Mouse (Mus musculus): ENCODE results near the gene Akt1. TPM values are rescaled to one million over a fixed set of nuclear protein-coding genes. Genes with fewer than 3 reads are reported as not detected.

Gene Akt1
- total RNA-seq, 2 experiments from 2014 or later = 50.9 to 59.3 TPM

- Histone ChIP-seq H3K27ac (no peak overlapping the region), H3K4me3 (no peak overlapping the region)
- intact Hi-C loops (cut with DNase I) = loop anchor here (10.0 kb wide), 1 partner anchor 173 kb away; the partner anchor contains the start of gene Cdca4
- TF ChIP-seq CTCF (IDR thresholded peaks at IDR 0.05) = no peak
- DNase-seq = no peak
These were observed 22.8 kb downstream of the Akt1 start for GRCm38 (mm10) chr12:112651778-112652439.

GRCm38 (mm10) chr12:112648081-112648480 is 26.6 kb downstream of the Akt1 start:
- DNase-seq = no peak
- H3K4me3 ChIP-seq = no peak overlapping the region
- H3K27ac ChIP-seq = no peak overlapping the region
- intact Hi-C loops (cut with DNase I) = no loop called here
- TF ChIP-seq CTCF (IDR thresholded peaks at IDR 0.05) = no peak

DNA sequence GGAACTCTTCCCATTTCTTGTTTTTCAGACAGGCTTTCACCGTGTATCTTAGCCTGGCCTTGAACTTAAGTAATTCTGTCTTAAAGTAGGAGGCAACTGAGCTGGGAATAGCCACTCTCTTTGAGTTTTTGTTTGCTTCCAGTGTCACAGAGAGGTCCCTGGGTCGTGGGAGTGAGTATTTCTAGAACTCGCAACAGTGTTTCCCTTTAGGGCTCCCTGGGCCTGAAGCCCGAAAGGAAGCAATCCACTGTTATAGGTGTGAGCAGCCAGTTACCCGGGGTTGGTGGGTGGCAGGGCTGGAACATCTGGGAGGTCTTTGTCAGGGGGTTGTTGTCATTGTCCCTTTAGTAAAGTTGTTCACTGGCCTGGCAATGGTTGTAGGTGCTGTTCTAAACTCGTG is 28.5 kb downstream of the Akt1 start:
- H3K27ac ChIP-seq = no peak overlapping the region
- intact Hi-C loops (cut with DNase I) = no loop called here
- DNase-seq = no peak
- TF ChIP-seq CTCF (IDR thresholded peaks at IDR 0.05) = no peak
- H3K4me3 ChIP-seq = no peak overlapping the region

- peak overlapping the region; percentile 94 for H3K4me3 ChIP-seq
- no peak for TF ChIP-seq CTCF (IDR thresholded peaks at IDR 0.05)
- peak overlapping the region; percentile 94 for H3K27ac ChIP-seq
- no peak for DNase-seq
- intact Hi-C loops (cut with DNase I) = no loop called here
These were observed 29.7 kb downstream of the Akt1 start for GRCm38 (mm10) chr12:112644855-112645506.

DNA sequence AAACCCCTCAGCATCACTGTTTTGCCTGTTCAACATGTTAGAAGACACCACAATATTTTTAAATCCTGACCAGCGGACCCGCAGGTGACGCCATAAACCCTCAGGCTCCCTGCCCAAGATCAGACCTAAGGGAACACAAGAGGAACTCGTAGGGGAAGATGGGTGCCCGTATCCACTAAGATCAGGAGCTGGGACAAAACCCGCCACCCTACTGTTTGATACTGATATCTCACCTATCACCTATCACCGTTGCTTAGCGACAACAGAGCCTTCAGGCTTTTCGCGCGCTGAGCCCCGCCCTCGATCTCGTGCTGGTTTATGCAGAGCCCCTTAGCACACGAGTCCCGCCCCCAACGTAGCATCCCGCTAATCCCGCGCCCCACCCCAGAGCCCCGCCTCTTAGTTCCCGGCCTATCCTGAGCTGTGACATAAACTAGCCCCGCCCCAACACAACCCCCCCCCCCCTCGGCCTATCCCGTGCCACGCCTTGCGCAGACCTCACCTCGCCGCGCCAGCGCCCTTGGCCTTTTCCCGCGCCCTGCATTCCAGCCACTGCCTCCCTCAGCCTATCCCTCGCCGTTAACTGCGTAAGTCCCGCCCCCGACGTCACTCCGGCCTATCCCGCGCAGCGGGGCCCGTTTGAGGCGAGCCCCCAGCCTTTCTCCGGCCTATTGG is 30.4 kb downstream of the Akt1 start, which contains the start of gene Siva1:
Siva1 (plus strand) TSS at position 500 of the 675 bp plus-strand sequence.
- peak; percentile 100 for DNase-seq
- intact Hi-C loops (cut with DNase I) = no loop called here
- no peak for TF ChIP-seq CTCF (IDR thresholded peaks at IDR 0.05)
- H3K4me3 ChIP-seq = peak within 1 kb of the TSS; percentile 94
- peak within 1 kb of the TSS; percentile 94 for H3K27ac ChIP-seq

DNA sequence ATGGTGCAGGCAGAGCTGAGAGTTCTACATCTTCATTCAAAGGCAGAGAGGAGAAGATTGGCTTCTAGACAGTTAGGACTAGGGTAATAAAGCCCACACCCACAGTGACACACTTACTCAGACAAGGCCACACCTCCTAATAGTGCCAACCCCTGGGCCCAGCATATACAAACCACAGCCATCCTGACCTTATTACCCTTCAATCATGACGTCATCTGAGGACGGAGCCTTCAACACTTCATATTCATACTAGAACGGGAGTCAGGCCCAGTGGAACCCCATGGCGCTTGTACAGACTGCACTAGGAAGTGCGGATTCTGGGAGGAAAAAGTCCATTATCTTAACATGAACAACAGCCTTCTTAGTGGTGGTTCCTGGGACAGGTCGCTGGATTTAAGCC is 31.6 kb downstream of the Akt1 start:
- intact Hi-C loops (cut with DNase I) = no loop called here
- no peak for TF ChIP-seq CTCF (IDR thresholded peaks at IDR 0.05)

GRCm38 (mm10) chr12:112639526-112639925 is 35.2 kb downstream of the Akt1 start:
- H3K4me3 ChIP-seq = no peak overlapping the region
- no peak for TF ChIP-seq CTCF (IDR thresholded peaks at IDR 0.05)
- peak overlapping the region; percentile 35; the same call in 1 of the 2 replicates for H3K27ac ChIP-seq
- intact Hi-C loops (cut with DNase I) = no loop called here
- DNase-seq = no peak

More for the DNA sequence above, 31.6 kb downstream of the Akt1 start:
- Histone ChIP-seq H3K27ac (peak overlapping the region; percentile 84; the same call in 1 of the 2 replicates), H3K4me3 (no peak overlapping the region)
- no peak for DNase-seq

DNA sequence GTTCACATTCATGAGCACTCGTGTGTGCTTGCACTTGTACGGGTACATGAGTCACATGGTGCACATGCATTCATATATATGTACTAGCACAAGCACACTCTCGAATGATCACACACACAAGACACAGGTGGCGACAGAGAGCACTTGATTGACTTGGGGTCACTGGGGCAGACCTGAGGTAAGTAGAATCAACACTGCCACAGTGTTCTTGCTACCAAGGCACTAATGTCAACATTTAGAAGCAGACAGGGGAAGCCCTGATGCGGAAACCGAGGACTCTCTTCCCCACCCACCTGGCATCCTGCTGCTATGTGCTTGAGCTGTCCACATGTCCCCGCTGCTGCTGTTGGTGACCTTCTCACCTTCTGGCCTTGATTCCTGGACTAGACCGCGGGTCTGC is 41.0 kb downstream of the Akt1 start:
- peak overlapping the region; percentile 99 for H3K27ac ChIP-seq
- no peak for DNase-seq
- no peak; the same call in 1 of the 2 replicates for TF ChIP-seq CTCF (IDR thresholded peaks at IDR 0.05)

GRCm38 (mm10) chr12:112632907-112633306 is 41.8 kb downstream of the Akt1 start:
- Histone ChIP-seq H3K27ac (peak overlapping the region; percentile 99), H3K4me3 (peak overlapping the region; percentile 17; the same call in 1 of the 2 replicates)
- intact Hi-C loops (cut with DNase I) = no loop called here
- DNase-seq = no peak
- TF ChIP-seq CTCF (IDR thresholded peaks at IDR 0.05) = no peak

More for the DNA sequence above, 41.0 kb downstream of the Akt1 start:
- intact Hi-C loops (cut with DNase I) = no loop called here
- H3K4me3 ChIP-seq = no peak overlapping the region

GRCm38 (mm10) chr12:112632084-112632777 is 42.5 kb downstream of the Akt1 start:
- Histone ChIP-seq H3K4me3 (peak overlapping the region; percentile 17), H3K27ac (peak overlapping the region; percentile 99)
- TF ChIP-seq CTCF (IDR thresholded peaks at IDR 0.05) = no peak
- intact Hi-C loops (cut with DNase I) = no loop called here
- DNase-seq = no peak

- no peak for TF ChIP-seq CTCF (IDR thresholded peaks at IDR 0.05)
- no peak for DNase-seq
- intact Hi-C loops (cut with DNase I) = no loop called here
- Histone ChIP-seq H3K27ac (peak overlapping the region; percentile 99), H3K4me3 (no peak overlapping the region)
These were observed 43.2 kb downstream of the Akt1 start for GRCm38 (mm10) chr12:112631472-112631871.

DNA sequence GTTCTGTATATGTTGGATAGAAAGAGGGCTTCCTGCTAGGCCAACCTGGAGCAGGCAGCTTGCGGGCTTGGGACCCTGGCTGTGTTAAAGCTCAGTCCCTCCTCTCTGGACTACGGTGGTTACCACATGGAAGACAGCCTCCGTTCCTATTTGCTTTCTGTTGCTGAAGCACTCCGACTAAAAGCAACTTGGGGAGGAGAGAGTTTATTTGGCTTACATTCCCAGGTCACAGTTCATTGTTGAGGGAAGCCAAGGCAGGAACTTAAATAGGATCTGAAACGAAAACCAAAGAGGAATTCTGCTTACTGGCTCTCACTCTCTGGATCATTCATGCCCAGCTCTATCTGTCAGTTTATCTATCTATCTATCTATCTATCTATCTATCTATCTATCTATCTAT is 43.9 kb downstream of the Akt1 start:
- no peak for DNase-seq
- Histone ChIP-seq H3K27ac (peak overlapping the region; percentile 99), H3K4me3 (peak overlapping the region; percentile 50)
- intact Hi-C loops (cut with DNase I) = no loop called here
- TF ChIP-seq CTCF (IDR thresholded peaks at IDR 0.05) = no peak
